Mouse (Mus musculus): ENCODE data around the gene Igf1r. TPM values are rescaled to one million over a fixed set of nuclear protein-coding genes. Genes with fewer than 3 reads are reported as not detected.

The Igf1r gene
- polyA plus RNA-seq, 1 experiment from 2014 or later, result 34.7 TPM

DNA sequence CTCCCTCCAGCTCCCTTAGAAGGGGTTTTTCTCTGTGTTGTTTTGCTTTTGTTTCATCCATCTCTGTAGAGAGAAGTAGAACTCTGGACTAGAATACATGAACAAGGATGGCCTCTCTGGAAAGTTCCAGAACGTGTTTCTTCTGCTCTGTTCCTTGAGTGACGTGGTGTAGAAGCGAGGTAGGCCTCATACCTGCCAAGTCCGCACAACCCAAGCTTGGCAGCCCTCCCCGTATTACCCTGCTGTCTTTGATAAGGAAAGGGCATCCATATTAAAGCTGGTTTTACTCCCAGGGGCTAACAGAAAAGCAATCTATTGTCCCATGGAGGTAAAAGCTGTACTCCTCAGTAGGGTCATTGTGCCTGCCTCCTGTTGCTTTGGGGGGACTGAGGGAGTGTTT lies 164.9 kb downstream of the Igf1r start:
- ATAC-seq (ENCODE audit: low FRiP score, low read depth), result no peak

DNA sequence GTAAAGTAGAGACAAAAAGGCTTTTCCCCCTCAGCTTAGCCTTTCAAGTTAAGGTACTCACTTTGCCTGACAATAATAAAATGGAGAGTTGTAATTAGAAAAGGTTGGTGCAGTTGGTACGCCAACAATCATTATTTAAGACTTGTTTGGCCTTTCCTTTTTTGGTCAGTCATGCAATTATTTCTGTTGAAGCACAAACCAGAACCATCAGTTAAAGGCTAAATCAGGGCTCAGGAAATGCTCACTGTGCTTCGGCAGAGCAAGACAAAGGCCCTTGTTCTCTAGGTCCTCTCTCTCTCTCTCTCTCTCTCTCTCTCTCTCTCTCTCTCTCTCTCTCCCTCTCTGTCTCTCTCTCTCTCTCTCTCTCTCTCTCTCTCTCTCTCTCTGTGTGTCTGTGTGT lies 165.4 kb downstream of the Igf1r start:
- no peaks in the 10 kb centered on the region for H3K27me3 ChIP-seq (replicated peaks)
- no peak overlapping the region for H3K9ac ChIP-seq
- H3K9me3 ChIP-seq, result no peaks in the 10 kb centered on the region
- peaks cover 12% of the 10 kb centered on the region; the same call in 1 of the 2 replicates for H3K4me1 ChIP-seq
- 33% methylated on average over 2 of the region's 2 CpGs for WGBS
- no peaks in the 10 kb centered on the region for H3K36me3 ChIP-seq
- H3K27ac ChIP-seq, result no peak overlapping the region
- no peak overlapping the region for H3K4me3 ChIP-seq
- H3K4me2 ChIP-seq (replicated peaks), result no peak overlapping the region
- ATAC-seq (ENCODE audit: low FRiP score, low read depth), result no peak

More for the DNA sequence above, 164.9 kb downstream of the Igf1r start:
- H3K4me1 ChIP-seq, result peaks cover 12% of the 10 kb centered on the region; the same call in 1 of the 2 replicates
- H3K36me3 ChIP-seq, result no peaks in the 10 kb centered on the region
- no peak overlapping the region for H3K4me3 ChIP-seq
- no peak overlapping the region for H3K9ac ChIP-seq
- H3K27me3 ChIP-seq (replicated peaks), result no peaks in the 10 kb centered on the region
- no peaks in the 10 kb centered on the region for H3K9me3 ChIP-seq
- no peak overlapping the region for H3K4me2 ChIP-seq (replicated peaks)
- H3K27ac ChIP-seq, result no peak overlapping the region
- 69% methylated on average over 5 of the region's 5 CpGs for WGBS

DNA sequence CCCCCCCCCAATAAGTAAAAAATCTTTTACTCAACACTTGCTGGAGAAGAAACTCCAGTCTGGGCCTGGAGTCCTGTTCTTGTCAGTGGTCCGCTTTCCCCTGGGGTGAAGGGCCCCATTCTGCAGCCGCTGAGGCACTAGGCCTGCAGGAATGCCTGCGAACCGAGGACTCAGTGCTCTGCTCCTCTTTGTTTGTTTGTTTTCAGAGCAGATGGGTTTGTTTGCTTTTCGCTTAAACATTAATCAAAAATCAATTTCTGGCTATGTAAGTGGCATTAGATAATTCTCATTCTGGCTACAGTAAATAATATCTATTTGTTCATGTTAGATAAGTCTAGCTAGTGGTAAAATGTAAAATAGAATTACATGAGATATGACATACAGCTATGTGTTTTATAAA lies 167.0 kb downstream of the Igf1r start:
- no peak overlapping the region for H3K27ac ChIP-seq
- no peak overlapping the region for H3K4me3 ChIP-seq

DNA sequence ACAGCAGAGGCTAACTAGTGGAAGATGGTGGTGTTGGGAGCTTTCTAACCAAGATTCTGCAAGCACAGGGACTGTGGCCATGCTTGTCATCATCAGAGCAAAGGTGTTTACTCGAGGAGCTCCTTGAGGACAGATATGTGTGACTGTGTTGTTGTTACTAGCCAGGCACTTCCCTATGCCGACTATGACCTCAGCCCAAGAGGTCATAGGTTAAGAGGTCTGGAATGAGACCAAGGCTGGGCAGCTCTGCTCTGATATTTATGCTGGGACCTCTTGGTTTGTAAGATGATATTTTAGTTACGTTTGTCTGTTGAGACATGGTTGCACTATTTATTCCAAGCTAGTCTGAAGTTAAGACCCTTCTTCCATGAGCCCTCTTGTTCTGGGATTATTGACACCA lies 169.8 kb downstream of the Igf1r start:
- H3K27me3 ChIP-seq (replicated peaks), result no peaks in the 10 kb centered on the region
- H3K9ac ChIP-seq, result no peak overlapping the region
- no peaks in the 10 kb centered on the region for H3K9me3 ChIP-seq
- no peaks in the 10 kb centered on the region for H3K36me3 ChIP-seq
- no peak overlapping the region for H3K27ac ChIP-seq
- no peak overlapping the region for H3K4me2 ChIP-seq (replicated peaks)
- H3K4me3 ChIP-seq, result no peak overlapping the region
- H3K4me1 ChIP-seq, result peaks cover 13% of the 10 kb centered on the region; the same call in 1 of the 2 replicates
- ATAC-seq (ENCODE audit: low FRiP score, low read depth), result no peak
- 67% methylated on average over 3 of the region's 3 CpGs for WGBS

More for the DNA sequence above, 167.0 kb downstream of the Igf1r start:
- no peak overlapping the region for H3K9ac ChIP-seq
- H3K4me2 ChIP-seq (replicated peaks), result no peak overlapping the region
- H3K4me1 ChIP-seq, result peaks cover 12% of the 10 kb centered on the region; the same call in 1 of the 2 replicates
- 63% methylated on average over 5 of the region's 5 CpGs for WGBS
- no peaks in the 10 kb centered on the region for H3K27me3 ChIP-seq (replicated peaks)
- no peaks in the 10 kb centered on the region for H3K9me3 ChIP-seq
- no peaks in the 10 kb centered on the region for H3K36me3 ChIP-seq
- ATAC-seq (ENCODE audit: low FRiP score, low read depth), result no peak

DNA sequence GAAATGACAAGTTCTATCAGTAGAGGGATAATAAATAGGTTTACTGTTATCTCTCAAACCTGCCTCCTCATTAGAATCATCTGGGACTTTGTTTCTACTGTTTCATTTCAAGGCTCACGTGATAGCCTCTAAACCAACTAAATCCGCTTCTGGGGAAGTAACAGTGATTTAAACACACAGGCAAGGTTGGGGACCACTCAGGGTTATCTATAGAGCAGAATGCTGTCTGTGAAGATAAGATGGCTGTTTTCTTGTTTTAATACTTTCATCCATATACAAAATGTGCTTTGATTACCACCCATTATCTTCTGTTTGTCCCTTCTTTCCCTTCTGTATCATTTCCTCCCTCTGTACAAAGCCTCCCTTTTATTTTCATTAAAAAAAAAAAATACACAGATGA lies 172.7 kb downstream of the Igf1r start:
- Histone ChIP-seq H3K4me2 (replicated peaks) (no peak overlapping the region), H3K27ac (no peak overlapping the region), H3K4me3 (no peak overlapping the region), H3K9me3 (no peaks in the 10 kb centered on the region), H3K9ac (no peak overlapping the region), H3K36me3 (no peaks in the 10 kb centered on the region), H3K27me3 (replicated peaks) (no peaks in the 10 kb centered on the region), H3K4me1 (peaks cover 15% of the 10 kb centered on the region)
- ATAC-seq (ENCODE audit: low FRiP score, low read depth), result no peak
- 81% methylated on average over 2 of the region's 2 CpGs for WGBS

DNA sequence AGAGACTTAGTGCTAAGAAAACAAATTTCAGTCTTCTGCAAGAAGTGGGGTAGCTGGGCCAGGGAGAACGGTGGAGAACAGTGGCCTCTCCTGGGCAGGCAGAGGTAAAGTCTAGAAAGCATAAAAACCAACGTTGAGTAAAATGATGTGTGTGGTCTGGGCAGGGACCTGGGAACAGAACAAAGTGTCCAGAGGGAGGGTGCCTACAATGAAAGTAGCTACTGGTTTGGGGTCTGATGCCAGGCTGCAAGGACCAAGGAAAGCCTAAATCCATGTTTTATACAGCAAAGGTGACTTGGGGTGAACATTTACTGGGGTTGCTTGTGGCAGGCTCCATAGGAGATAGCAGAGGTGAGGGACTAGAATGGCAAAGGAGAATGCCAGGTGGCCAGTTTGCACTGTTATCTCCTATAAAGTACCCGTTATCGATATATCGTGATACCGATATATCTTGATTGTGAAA lies 175.2 kb downstream of the Igf1r start:
- H3K27me3 ChIP-seq (replicated peaks), result no peaks in the 10 kb centered on the region
- peaks cover 28% of the 10 kb centered on the region for H3K4me1 ChIP-seq
- no peak overlapping the region for H3K9ac ChIP-seq
- ATAC-seq (ENCODE audit: low FRiP score, low read depth), result no peak
- no peaks in the 10 kb centered on the region for H3K9me3 ChIP-seq
- H3K4me3 ChIP-seq, result no peak overlapping the region
- H3K36me3 ChIP-seq, result no peaks in the 10 kb centered on the region
- WGBS, result 40% methylated on average over 6 of the region's 6 CpGs
- peak overlapping the region; percentile 78 for H3K4me2 ChIP-seq (replicated peaks)
- H3K27ac ChIP-seq, result peak overlapping the region; percentile 47; the same call in 1 of the 2 replicates

DNA sequence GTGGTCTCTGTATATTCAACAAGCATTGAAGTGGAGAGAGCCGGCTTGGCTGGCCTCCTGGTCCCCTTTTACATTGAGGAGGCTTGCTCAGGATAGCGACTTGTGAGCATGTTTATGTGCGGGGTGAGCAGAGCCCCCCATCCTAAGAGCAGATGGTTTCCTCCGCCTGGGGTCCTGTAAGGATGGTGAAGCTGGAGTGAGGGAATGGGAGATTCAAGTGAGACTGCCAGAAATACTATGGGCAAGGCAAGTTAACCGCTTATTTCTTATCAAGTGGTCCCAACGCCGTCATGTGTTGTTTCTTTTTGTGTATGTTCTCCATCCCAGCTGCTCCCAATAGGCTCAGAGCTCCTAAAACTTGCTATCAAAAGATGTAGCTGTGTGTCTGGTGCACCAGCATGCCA lies 175.6 kb downstream of the Igf1r start:
- H3K36me3 ChIP-seq, result no peaks in the 10 kb centered on the region

DNA sequence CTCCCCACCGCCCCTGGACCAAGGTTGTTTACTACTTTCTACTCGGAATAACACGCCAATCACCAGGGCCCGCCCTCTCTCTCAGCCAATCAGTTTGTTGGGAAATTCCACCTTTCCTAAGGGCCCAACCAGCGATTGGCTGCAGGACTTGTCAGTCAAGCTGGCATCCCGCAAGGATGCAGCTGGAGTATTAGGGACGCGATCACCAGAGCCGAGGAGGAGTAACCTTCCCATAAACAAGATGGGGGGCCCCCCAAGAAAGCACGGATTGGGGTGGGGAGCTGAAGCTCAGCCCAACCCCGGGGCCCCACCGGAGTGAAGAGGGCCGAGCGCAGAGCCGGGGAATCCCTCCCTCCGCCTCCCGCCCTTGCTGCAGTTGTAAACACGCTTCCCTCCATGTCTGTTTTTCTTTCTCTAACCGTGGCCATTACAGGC lies 176.5 kb downstream of the Igf1r start:
- no peaks in the 10 kb centered on the region for H3K27me3 ChIP-seq (replicated peaks)
- no peaks in the 10 kb centered on the region for H3K36me3 ChIP-seq
- peak; percentile 94 for ATAC-seq (ENCODE audit: low FRiP score, low read depth)
- peak overlapping the region; percentile 60 for H3K4me3 ChIP-seq
- peak overlapping the region; percentile 73 for H3K9ac ChIP-seq
- WGBS, result 0% methylated on average over 19 of the region's 19 CpGs
- peak overlapping the region; percentile 82 for H3K27ac ChIP-seq
- H3K9me3 ChIP-seq, result no peaks in the 10 kb centered on the region
- H3K4me2 ChIP-seq (replicated peaks), result peak overlapping the region; percentile 78
- peaks cover 38% of the 10 kb centered on the region for H3K4me1 ChIP-seq

More for the DNA sequence above, 175.6 kb downstream of the Igf1r start:
- Histone ChIP-seq H3K4me3 (peak overlapping the region; percentile 60; the same call in 1 of the 2 replicates), H3K9ac (no peak overlapping the region), H3K27ac (peak overlapping the region; percentile 47; the same call in 1 of the 2 replicates), H3K27me3 (replicated peaks) (no peaks in the 10 kb centered on the region), H3K9me3 (no peaks in the 10 kb centered on the region), H3K4me2 (replicated peaks) (peak overlapping the region; percentile 78), H3K4me1 (peaks cover 33% of the 10 kb centered on the region)
- 0 out of 2 replicates have a peak, but pooled peaks have one; percentile 23 for ATAC-seq (ENCODE audit: low FRiP score, low read depth)
- 9% methylated on average over 7 of the region's 7 CpGs for WGBS

DNA sequence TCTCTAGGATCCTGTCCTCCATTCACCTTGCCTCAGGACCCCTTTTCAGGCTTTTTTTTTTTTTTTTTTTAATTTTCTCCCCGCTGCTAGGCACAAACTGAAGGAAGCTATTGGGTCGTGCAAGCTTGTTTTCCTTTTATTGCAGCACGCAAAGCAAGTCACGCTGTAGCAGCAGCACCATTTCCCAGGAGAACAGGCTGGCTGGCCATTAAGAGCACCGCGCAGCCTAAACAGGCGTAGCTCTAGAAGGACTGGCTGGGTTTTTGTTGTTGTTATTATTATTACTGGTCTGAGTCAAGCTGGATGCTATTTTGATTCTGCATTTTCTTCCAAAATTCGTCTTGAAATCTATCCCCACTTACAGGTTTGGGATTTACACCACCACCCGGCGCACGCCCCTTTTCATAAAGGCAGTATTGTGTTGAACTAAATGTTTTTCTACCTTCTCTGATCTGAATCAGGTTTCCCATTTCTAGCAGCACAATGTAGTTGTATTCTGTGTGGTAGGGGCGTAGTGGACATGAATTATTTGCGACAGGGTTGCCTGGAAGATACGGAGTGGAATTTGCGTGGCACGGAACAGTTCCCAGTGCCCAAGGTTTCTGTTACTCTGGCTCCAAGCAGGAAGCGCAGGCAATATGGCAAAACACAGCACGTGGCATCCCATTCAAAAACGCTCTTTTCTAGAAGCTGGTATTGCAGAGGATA lies 177.1 kb downstream of the Igf1r start:
- H3K27me3 ChIP-seq (replicated peaks), result no peaks in the 10 kb centered on the region
- H3K36me3 ChIP-seq, result no peaks in the 10 kb centered on the region
- no peaks in the 10 kb centered on the region for H3K9me3 ChIP-seq
- peak overlapping the region; percentile 73 for H3K9ac ChIP-seq
- peaks cover 38% of the 10 kb centered on the region for H3K4me1 ChIP-seq
- H3K4me3 ChIP-seq, result peak overlapping the region; percentile 60
- H3K4me2 ChIP-seq (replicated peaks), result peak overlapping the region; percentile 78
- peak; percentile 59 for ATAC-seq (ENCODE audit: low FRiP score, low read depth)
- H3K27ac ChIP-seq, result peak overlapping the region; percentile 82
- 2% methylated on average over 19 of the region's 19 CpGs for WGBS

DNA sequence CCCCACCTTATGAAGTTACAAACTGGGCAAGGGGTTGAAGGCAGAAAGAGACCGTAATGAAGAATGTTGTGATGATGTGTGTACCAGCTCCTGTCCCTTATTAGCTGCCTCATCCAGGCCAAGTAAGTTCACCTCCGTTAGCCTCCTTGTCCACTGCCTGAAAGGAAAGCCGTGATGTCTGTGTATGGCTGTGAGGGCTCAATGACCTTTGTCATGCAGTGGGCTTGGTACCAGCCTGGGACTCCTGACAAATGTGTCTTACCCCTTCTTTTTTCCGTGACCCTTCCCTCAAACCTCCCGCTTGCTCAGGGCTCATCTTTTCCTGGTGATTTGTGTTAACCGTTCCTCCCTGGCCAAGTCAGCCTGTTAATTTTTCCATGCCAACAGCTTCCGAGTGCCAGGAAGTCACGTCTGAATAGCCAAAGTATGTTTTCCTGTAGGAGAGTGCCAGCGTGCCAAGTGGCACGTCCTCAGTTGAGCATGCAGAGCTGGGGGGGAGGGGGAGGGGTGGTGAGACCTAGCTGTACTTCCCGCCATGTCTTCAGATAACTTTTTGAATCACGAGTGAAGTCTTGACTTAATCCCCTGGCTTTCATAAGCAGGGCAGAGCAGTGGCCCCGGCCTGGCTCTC lies 178.4 kb downstream of the Igf1r start:
- no peak overlapping the region for H3K27ac ChIP-seq
- no peaks in the 10 kb centered on the region for H3K36me3 ChIP-seq
- H3K4me3 ChIP-seq, result no peak overlapping the region
- no peaks in the 10 kb centered on the region for H3K27me3 ChIP-seq (replicated peaks)
- WGBS, result 76% methylated on average over 13 of the region's 13 CpGs
- no peak for ATAC-seq (ENCODE audit: low FRiP score, low read depth)
- no peak overlapping the region for H3K9ac ChIP-seq
- H3K4me2 ChIP-seq (replicated peaks), result no peak overlapping the region
- no peaks in the 10 kb centered on the region for H3K9me3 ChIP-seq
- H3K4me1 ChIP-seq, result peaks cover 38% of the 10 kb centered on the region

DNA sequence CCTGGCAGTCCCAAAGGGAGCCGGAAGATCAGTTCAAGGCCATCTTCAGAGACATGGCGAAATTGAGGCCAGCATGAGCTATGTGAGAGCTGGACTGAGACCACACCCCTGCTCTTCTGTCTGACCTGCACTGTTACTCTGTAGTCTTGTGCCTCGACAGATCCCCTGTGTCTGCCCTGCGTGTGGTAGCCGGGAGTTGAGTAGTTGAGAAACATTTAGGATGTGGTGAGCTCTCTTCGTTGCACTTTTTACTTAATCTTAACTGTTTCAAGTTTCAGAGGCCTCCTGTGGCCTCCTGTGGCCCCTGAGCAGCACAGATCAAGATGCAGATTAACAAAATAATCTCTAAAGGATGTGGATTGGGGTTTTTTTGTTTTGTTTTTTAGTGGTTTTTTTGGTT lies 181.1 kb downstream of the Igf1r start:
- no peak overlapping the region for H3K9ac ChIP-seq
- H3K9me3 ChIP-seq, result no peaks in the 10 kb centered on the region
- H3K4me2 ChIP-seq (replicated peaks), result no peak overlapping the region
- H3K27ac ChIP-seq, result no peak overlapping the region
- H3K4me3 ChIP-seq, result no peak overlapping the region
- no peaks in the 10 kb centered on the region for H3K27me3 ChIP-seq (replicated peaks)
- no peaks in the 10 kb centered on the region for H3K36me3 ChIP-seq
- peaks cover 23% of the 10 kb centered on the region for H3K4me1 ChIP-seq
- WGBS, result 51% methylated on average over 6 of the region's 6 CpGs
- ATAC-seq (ENCODE audit: low FRiP score, low read depth), result no peak

DNA sequence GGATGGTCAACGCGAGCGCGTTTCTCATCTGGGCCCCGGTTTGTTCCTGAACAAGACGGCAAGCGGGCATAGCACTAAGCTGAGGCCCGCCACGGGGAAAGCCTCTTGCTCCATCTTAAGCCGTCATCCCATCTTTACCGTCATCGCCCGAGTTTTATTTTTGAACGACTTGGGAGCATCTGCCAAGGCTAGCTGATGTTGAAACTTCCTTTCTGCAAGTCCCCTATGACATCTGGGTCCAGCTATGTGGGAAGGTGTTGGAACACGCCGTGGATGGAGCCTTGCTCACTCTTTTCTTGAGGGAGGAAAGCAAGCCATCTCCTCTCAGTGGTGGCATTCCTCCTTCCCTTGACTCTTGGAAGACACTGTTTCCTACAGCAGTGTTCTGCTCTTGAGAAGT lies 182.3 kb downstream of the Igf1r start:
- Histone ChIP-seq H3K4me3 (no peak overlapping the region), H3K27ac (no peak overlapping the region), H3K4me1 (peaks cover 23% of the 10 kb centered on the region), H3K27me3 (replicated peaks) (no peaks in the 10 kb centered on the region), H3K4me2 (replicated peaks) (no peak overlapping the region), H3K9ac (no peak overlapping the region), H3K9me3 (no peaks in the 10 kb centered on the region), H3K36me3 (no peaks in the 10 kb centered on the region)
- ATAC-seq (ENCODE audit: low FRiP score, low read depth), result no peak
- WGBS, result 90% methylated on average over 16 of the region's 16 CpGs
